Mouse (Mus musculus): ENCODE results near the gene Gm28372.

Gm28372 gene

GRCm38 (mm10) chr2:130452266-130452665 lies 47.2 kb downstream of the Gm28372 start:
- DNase-seq: no peak

GRCm38 (mm10) chr2:130453421-130453820 lies 48.4 kb downstream of the Gm28372 start:
- DNase-seq: no peak

GRCm38 (mm10) chr2:130454748-130455370 lies 49.8 kb downstream of the Gm28372 start:
- DNase-seq: no peak

Measured in thymus, postnatal 14 days (tissue).